Mouse (Mus musculus) embryonic facial prominence, embryonic 11.5 days (tissue): ENCODE measurements at regions not wholly inside any gene's neighbourhood (a gene's known extent, or its start where the extent isn't known, plus 50 kb on each side); places are given as distances from the start of the nearest gene placed in this dataset.

Experiments used
- ATAC-seq: fragments of 200-750 bp; cut with Nextera tagmentation; replicated peaks from 2 replicates; pipeline ENCODE4 v1.8.0; 2017; ENCODE audit warnings: low read depth; ENCODE audit not compliant: insufficient number of reproducible peaks, low FRiP score, low TSS enrichment
- DNase-seq: peaks from one replicate; pipeline ENCODE4 v3.0.0-alpha.2; 2015; ENCODE audit warnings: low spot score
- H3K27ac ChIP-seq: fragments of 300-500 bp; sonication (generic); replicated peaks from 2 replicates; pipeline ENCODE4 v1.5.1; 2014; ENCODE audit warnings: mild to moderate bottlenecking, low read depth, low read length, control low read depth
- H3K27me3 ChIP-seq: fragments of 300-500 bp; sonication (generic); 2 replicates; pipeline ENCODE4 v1.6.1; 2014; ENCODE audit warnings: mild to moderate bottlenecking, low read length, moderate library complexity, mixed read lengths; ENCODE audit not compliant: control insufficient read depth, insufficient read depth
- H3K36me3 ChIP-seq: fragments of 300-500 bp; sonication (generic); replicated peaks from 2 replicates; pipeline ENCODE4 v1.6.1; 2014; ENCODE audit warnings: low read depth, mild to moderate bottlenecking, low read length, moderate library complexity, mixed read lengths; ENCODE audit not compliant: control insufficient read depth, insufficient read depth
- H3K4me1 ChIP-seq: fragments of 300-500 bp; sonication (generic); 2 replicates; pipeline ENCODE4 v1.6.1; 2014; ENCODE audit warnings: low read length, mixed read lengths; ENCODE audit not compliant: control insufficient read depth, insufficient read depth
- H3K4me2 ChIP-seq: fragments of 300-500 bp; sonication (generic); 2 replicates; pipeline ENCODE4 v1.6.1; 2014; ENCODE audit warnings: low read depth, mild to moderate bottlenecking, control low read depth, low read length, moderate library complexity
- H3K4me3 ChIP-seq: fragments of 300-500 bp; sonication (generic); 2 replicates; pipeline ENCODE4 v1.5.1; 2014; ENCODE audit warnings: low read depth, low read length, control low read depth
- H3K9ac ChIP-seq: fragments of 300-500 bp; sonication (generic); replicated peaks from 2 replicates; pipeline ENCODE4 v1.6.1; 2014; ENCODE audit warnings: mild to moderate bottlenecking, control low read depth, low read length
- H3K9me3 ChIP-seq: fragments of 300-500 bp; sonication (generic); replicated peaks from 2 replicates; pipeline ENCODE4 v1.6.1; 2016; ENCODE audit warnings: mild to moderate bottlenecking, low read length, inconsistent platforms, mixed read lengths; ENCODE audit not compliant: control insufficient read depth
- WGBS: fragments of 180-500 bp; shearing (Covaris S2); extraction: QIAGEN DNeasy Blood & Tissue Kit; methylation state at CpG from one replicate; pipeline ENCODE4 v1.1.7; 2014; 5-methylcytosine and 5-hydroxymethylcytosine counted together

- Histone ChIP-seq H3K27ac (no peak overlapping the region), H3K36me3 (no peaks in the 10 kb centered on the region), H3K4me3 (no peak overlapping the region), H3K9ac (no peak overlapping the region), H3K9me3 (no peaks in the 10 kb centered on the region), H3K4me2 (no peak overlapping the region), H3K4me1 (no peaks in the 10 kb centered on the region), H3K27me3 (no peaks in the 10 kb centered on the region)
- DNase-seq (no peak), ATAC-seq (no peak)
- 61% methylated on average over 2 of the region's 2 CpGs for WGBS
Measured at GRCm38 (mm10) chr5:38999700-39000099, 123.1 kb upstream of the Clnk start.

GRCm38 (mm10) chr5:38972397-38973159 is 96.0 kb upstream of the Clnk start:
- no peaks in the 10 kb centered on the region for H3K4me1 ChIP-seq
- no peaks in the 10 kb centered on the region for H3K36me3 ChIP-seq
- H3K4me3 ChIP-seq: no peak overlapping the region
- H3K9me3 ChIP-seq: no peaks in the 10 kb centered on the region
- no peak overlapping the region for H3K4me2 ChIP-seq
- no peak overlapping the region for H3K27ac ChIP-seq
- no peak overlapping the region for H3K9ac ChIP-seq
- ATAC-seq (no peak), DNase-seq (no peak)
- no peaks in the 10 kb centered on the region for H3K27me3 ChIP-seq
- 72% methylated on average over 6 of the region's 6 CpGs for WGBS

GRCm38 (mm10) chr5:38970497-38970896 is 93.9 kb upstream of the Clnk start:
- no peaks in the 10 kb centered on the region for H3K27me3 ChIP-seq
- H3K4me1 ChIP-seq: no peaks in the 10 kb centered on the region
- H3K27ac ChIP-seq: no peak overlapping the region
- no peak overlapping the region for H3K4me3 ChIP-seq
- H3K4me2 ChIP-seq: no peak overlapping the region
- no peak for ATAC-seq
- H3K36me3 ChIP-seq: no peaks in the 10 kb centered on the region
- H3K9ac ChIP-seq: no peak overlapping the region
- DNase-seq: no peak
- no peaks in the 10 kb centered on the region for H3K9me3 ChIP-seq
- 85% methylated on average over 4 of the region's 4 CpGs for WGBS

- H3K27ac ChIP-seq: no peak overlapping the region
- DNase-seq (no peak), ATAC-seq (no peak)
- H3K9ac ChIP-seq: no peak overlapping the region
- no peak overlapping the region for H3K4me3 ChIP-seq
- no peaks in the 10 kb centered on the region for H3K36me3 ChIP-seq
- H3K27me3 ChIP-seq: no peaks in the 10 kb centered on the region
- H3K4me2 ChIP-seq: no peak overlapping the region
- no peaks in the 10 kb centered on the region for H3K9me3 ChIP-seq
- 17% methylated on average over 1 of the region's 1 CpGs for WGBS
- no peaks in the 10 kb centered on the region for H3K4me1 ChIP-seq
Measured at GRCm38 (mm10) chr5:38967010-38967409, 90.4 kb upstream of the Clnk start.

GRCm38 (mm10) chr5:38964445-38964844 is 87.8 kb upstream of the Clnk start:
- ATAC-seq (no peak), DNase-seq (no peak)
- H3K4me2 ChIP-seq: no peak overlapping the region
- H3K27ac ChIP-seq: no peak overlapping the region
- H3K9me3 ChIP-seq: no peaks in the 10 kb centered on the region
- no peak overlapping the region for H3K9ac ChIP-seq
- H3K4me1 ChIP-seq: no peaks in the 10 kb centered on the region
- H3K4me3 ChIP-seq: no peak overlapping the region
- no peaks in the 10 kb centered on the region for H3K27me3 ChIP-seq
- no peaks in the 10 kb centered on the region for H3K36me3 ChIP-seq

GRCm38 (mm10) chr5:38950520-38951288 is 74.1 kb upstream of the Clnk start:
- no peak overlapping the region for H3K9ac ChIP-seq
- H3K4me3 ChIP-seq: no peak overlapping the region
- 47% methylated on average over 9 of the region's 9 CpGs for WGBS
- no peak for ATAC-seq
- no peak for DNase-seq
- H3K4me1 ChIP-seq: no peaks in the 10 kb centered on the region
- no peaks in the 10 kb centered on the region for H3K9me3 ChIP-seq
- no peaks in the 10 kb centered on the region for H3K27me3 ChIP-seq
- H3K4me2 ChIP-seq: no peak overlapping the region
- H3K27ac ChIP-seq: no peak overlapping the region
- no peaks in the 10 kb centered on the region for H3K36me3 ChIP-seq

- WGBS: 82% methylated on average over 5 of the region's 5 CpGs
- H3K27me3 ChIP-seq: no peaks in the 10 kb centered on the region
- no peak overlapping the region for H3K9ac ChIP-seq
- no peaks in the 10 kb centered on the region for H3K4me1 ChIP-seq
- H3K4me2 ChIP-seq: no peak overlapping the region
- no peak overlapping the region for H3K27ac ChIP-seq
- no peaks in the 10 kb centered on the region for H3K36me3 ChIP-seq
- no peaks in the 10 kb centered on the region for H3K9me3 ChIP-seq
- H3K4me3 ChIP-seq: no peak overlapping the region
- no peak for ATAC-seq
- no peak for DNase-seq
Measured at GRCm38 (mm10) chr5:38945903-38946686, 69.5 kb upstream of the Clnk start.
